Mouse (Mus musculus) hindbrain, embryonic 14.5 days (tissue): ENCODE data around the gene Pdia3. TPM values are rescaled to one million over a fixed set of nuclear protein-coding genes. Genes with fewer than 3 reads are reported as not detected.

Experiments used
- ATAC-seq: fragments of 200-750 bp; cut with Nextera tagmentation; 2 replicates; pipeline ENCODE4 v1.8.0; 2017; ENCODE audit warnings: moderate number of reproducible peaks, mild to moderate bottlenecking, moderate TSS enrichment, moderate library complexity; ENCODE audit not compliant: low FRiP score
- DNase-seq: peaks from one replicate; pipeline ENCODE4 v3.0.0-alpha.2; 2015; ENCODE audit warnings: low spot score
- H3K27ac ChIP-seq: fragments of 300-500 bp; sonication (generic); 2 replicates; pipeline ENCODE4 v1.5.1; 2014; ENCODE audit warnings: mild to moderate bottlenecking, moderate library complexity
- H3K27me3 ChIP-seq: fragments of 300-500 bp; sonication (generic); 2 replicates; pipeline ENCODE4 v1.6.1; 2014; ENCODE audit warnings: mild to moderate bottlenecking, low read length, mixed read lengths; ENCODE audit not compliant: control insufficient read depth, insufficient read depth
- H3K36me3 ChIP-seq: fragments of 300-500 bp; sonication (generic); replicated peaks from 2 replicates; pipeline ENCODE4 v1.6.1; 2014; ENCODE audit not compliant: control insufficient read depth, insufficient read depth
- H3K4me1 ChIP-seq: fragments of 300-500 bp; sonication (generic); replicated peaks from 2 replicates; pipeline ENCODE4 v1.6.1; 2014; ENCODE audit warnings: antibody characterized with exemption, low read length, mixed read lengths; ENCODE audit not compliant: control insufficient read depth, insufficient read depth
- H3K4me2 ChIP-seq: fragments of 300-500 bp; sonication (generic); replicated peaks from 2 replicates; pipeline ENCODE4 v1.6.1; 2014; ENCODE audit warnings: mild to moderate bottlenecking, moderate library complexity
- H3K4me3 ChIP-seq: fragments of 300-500 bp; sonication (generic); replicated peaks from 2 replicates; pipeline ENCODE4 v1.5.1; 2014; ENCODE audit warnings: mild to moderate bottlenecking, low read length
- H3K9ac ChIP-seq: fragments of 300-500 bp; sonication (generic); 2 replicates; pipeline ENCODE4 v1.6.1; 2014
- H3K9me3 ChIP-seq: fragments of 300-500 bp; sonication (generic); 2 replicates; pipeline ENCODE4 v1.6.1; 2016; ENCODE audit warnings: low read length; ENCODE audit not compliant: control insufficient read depth
- WGBS: fragments of 180-500 bp; shearing (Covaris S2); extraction: QIAGEN DNeasy Blood & Tissue Kit; methylation state at CpG from one replicate; pipeline ENCODE4 v1.1.7; 2014; 5-methylcytosine and 5-hydroxymethylcytosine counted together
- polyA plus RNA-seq: library from polyadenylated mRNA; unstranded; fragments of >200 nt; fragmentation: Nextera tagmentation; extraction: Ambion mirVana; gene quantifications from 2 replicates; pipeline ENCODE4 v1.2.1, GENCODE M21; 2014

Gene Pdia3
- polyA plus RNA-seq, 1 experiment from 2014 or later: 268 TPM

DNA sequence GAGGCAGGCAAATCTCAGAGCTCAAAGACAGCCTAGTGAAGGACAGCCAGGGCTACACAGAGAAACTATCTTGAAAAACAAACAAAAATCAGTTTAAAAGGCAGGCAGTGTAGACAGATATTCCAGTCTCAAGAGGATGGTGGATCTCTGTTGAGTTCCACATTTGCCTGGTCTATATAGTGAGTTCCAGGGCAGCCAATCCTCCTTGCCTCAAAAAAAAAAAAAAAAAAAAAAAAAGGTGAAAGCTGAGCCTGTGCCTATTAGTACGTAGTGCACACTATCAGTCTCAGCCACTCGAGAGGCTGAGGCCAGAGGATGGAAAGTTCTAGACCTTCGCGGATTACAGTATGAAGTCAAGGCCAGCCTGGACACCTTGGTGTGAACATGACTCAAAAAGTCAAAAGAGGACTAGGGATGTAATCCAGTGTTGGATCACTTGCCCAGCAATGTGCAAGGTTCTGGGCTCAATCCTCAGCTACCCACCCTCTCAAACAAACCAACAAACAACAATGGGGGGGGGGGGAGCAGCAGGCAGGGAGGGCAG is 660 bp upstream of the Pdia3 start:
- H3K4me3 ChIP-seq: peak overlapping the region; percentile 99
- no peaks in the 10 kb centered on the region for H3K27me3 ChIP-seq
- no peak for ATAC-seq
- DNase-seq: peak; percentile 49
- H3K36me3 ChIP-seq: peaks cover 12% of the 10 kb centered on the region
- peak overlapping the region; percentile 99 for H3K9ac ChIP-seq
- no peaks in the 10 kb centered on the region for H3K9me3 ChIP-seq
- peak overlapping the region; percentile 62 for H3K4me2 ChIP-seq
- peaks cover 26% of the 10 kb centered on the region for H3K4me1 ChIP-seq
- H3K27ac ChIP-seq: peak overlapping the region; percentile 98
- WGBS: 14% methylated on average over 4 of the region's 4 CpGs

GRCm38 (mm10) chr2:121414139-121414685 is 637 bp downstream of the Pdia3 start:
- peaks cover 26% of the 10 kb centered on the region for H3K4me1 ChIP-seq
- peak; percentile 27 for DNase-seq

GRCm38 (mm10) chr2:121415103-121415502 is 1.5 kb downstream of the Pdia3 start:
- peak overlapping the region; percentile 62 for H3K4me2 ChIP-seq
- H3K9ac ChIP-seq: peak overlapping the region; percentile 99
- no peaks in the 10 kb centered on the region for H3K9me3 ChIP-seq
- peaks cover 26% of the 10 kb centered on the region for H3K4me1 ChIP-seq
- H3K36me3 ChIP-seq: peaks cover 26% of the 10 kb centered on the region
- H3K4me3 ChIP-seq: peak overlapping the region; percentile 99
- no peak for DNase-seq
- no peak for ATAC-seq
- no peak overlapping the region for H3K27ac ChIP-seq
- WGBS: 63% methylated on average over 3 of the region's 3 CpGs
- H3K27me3 ChIP-seq: no peaks in the 10 kb centered on the region

More at GRCm38 (mm10) chr2:121414139-121414685, 637 bp downstream of the Pdia3 start:
- Histone ChIP-seq H3K27ac (peak overlapping the region; percentile 98), H3K9me3 (no peaks in the 10 kb centered on the region), H3K4me2 (peak overlapping the region; percentile 62), H3K9ac (peak overlapping the region; percentile 99), H3K27me3 (no peaks in the 10 kb centered on the region), H3K36me3 (peaks cover 23% of the 10 kb centered on the region), H3K4me3 (peak overlapping the region; percentile 99)
- ATAC-seq: peak; percentile 46
- WGBS: under 1% methylated on average over 32 of the region's 32 CpGs

DNA sequence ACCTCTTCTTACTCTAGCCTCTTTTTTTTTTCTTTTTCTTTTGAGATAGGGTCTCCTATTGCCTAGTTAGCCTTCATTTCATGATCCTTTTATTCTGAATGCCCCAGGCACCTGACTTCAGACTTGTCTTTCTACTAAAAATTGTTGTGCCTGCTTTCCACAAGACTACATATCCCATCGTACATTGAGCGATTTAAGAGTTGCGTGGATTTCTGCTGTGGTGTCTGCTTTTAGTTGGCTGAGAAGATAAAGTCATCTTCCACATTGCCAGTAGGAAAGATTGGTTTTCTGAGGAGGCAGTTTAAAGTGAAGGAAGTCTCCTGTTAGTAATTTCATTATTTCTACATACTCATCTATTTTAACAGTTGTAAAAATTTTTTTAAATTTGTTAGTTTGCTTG is 2.0 kb downstream of the Pdia3 start:
- H3K27ac ChIP-seq: no peak overlapping the region
- H3K4me1 ChIP-seq: peaks cover 26% of the 10 kb centered on the region
- WGBS: 90% methylated on average over 3 of the region's 3 CpGs
- peak overlapping the region; percentile 99 for H3K4me3 ChIP-seq
- H3K36me3 ChIP-seq: peaks cover 26% of the 10 kb centered on the region
- ATAC-seq: no peak
- DNase-seq: no peak
- H3K27me3 ChIP-seq: no peaks in the 10 kb centered on the region
- peak overlapping the region; percentile 99 for H3K9ac ChIP-seq
- peak overlapping the region; percentile 62 for H3K4me2 ChIP-seq
- no peaks in the 10 kb centered on the region for H3K9me3 ChIP-seq

DNA sequence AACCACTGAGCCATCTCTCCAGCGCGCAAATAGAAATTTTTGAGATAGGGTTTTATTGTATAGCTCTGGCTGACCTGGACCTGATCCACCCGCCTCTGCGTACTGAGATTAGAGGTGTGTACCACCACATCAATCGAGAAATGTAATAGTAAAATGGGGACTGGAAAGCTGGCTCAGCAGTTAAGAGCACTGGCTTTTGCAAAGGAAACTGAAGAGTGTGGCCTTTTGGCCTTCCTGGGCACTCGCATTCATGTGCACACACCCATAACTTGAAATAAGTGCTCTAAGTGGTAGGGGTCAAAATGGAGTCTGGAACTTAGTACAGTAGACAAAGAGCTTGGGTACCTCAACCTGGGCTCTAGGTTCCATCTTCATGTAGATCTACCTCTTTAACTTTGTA is 2.8 kb downstream of the Pdia3 start:
- DNase-seq (no peak), ATAC-seq (no peak)
- Histone ChIP-seq H3K4me1 (peaks cover 26% of the 10 kb centered on the region), H3K4me2 (peak overlapping the region; percentile 62; the same call in 1 of the 2 replicates), H3K4me3 (no peak overlapping the region), H3K27ac (no peak overlapping the region), H3K36me3 (peaks cover 31% of the 10 kb centered on the region), H3K27me3 (no peaks in the 10 kb centered on the region), H3K9me3 (no peaks in the 10 kb centered on the region), H3K9ac (no peak overlapping the region)
- WGBS: 92% methylated on average over 6 of the region's 6 CpGs

- Histone ChIP-seq H3K4me2 (no peak overlapping the region), H3K36me3 (peaks cover 51% of the 10 kb centered on the region), H3K27ac (no peak overlapping the region), H3K9ac (no peak overlapping the region), H3K27me3 (no peaks in the 10 kb centered on the region), H3K9me3 (no peaks in the 10 kb centered on the region), H3K4me1 (peaks cover 21% of the 10 kb centered on the region), H3K4me3 (no peak overlapping the region)
- WGBS: 89% methylated on average over 3 of the region's 3 CpGs
- DNase-seq (no peak), ATAC-seq (no peak)
Measured at GRCm38 (mm10) chr2:121418476-121418875, 4.9 kb downstream of the Pdia3 start.

DNA sequence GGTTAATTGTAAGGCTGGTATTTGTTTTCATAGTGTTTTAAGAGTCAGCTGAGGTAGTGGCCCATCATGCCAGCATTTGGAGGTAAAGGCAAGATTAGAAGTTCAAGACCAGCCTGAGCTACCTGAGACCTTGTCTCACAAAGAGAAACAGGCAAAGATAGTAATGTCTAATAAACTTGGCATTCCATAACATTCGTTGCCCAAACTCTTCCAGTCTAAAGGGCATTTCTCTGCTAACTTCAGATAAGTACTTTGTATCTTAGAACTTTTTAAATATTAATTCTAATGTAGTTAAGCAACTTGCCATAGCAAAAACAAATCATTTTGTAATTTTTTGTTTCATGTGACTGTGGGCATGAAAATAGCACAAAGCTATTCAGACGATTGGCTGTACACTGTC is 9.6 kb downstream of the Pdia3 start:
- ATAC-seq (no peak), DNase-seq (no peak)
- Histone ChIP-seq H3K27me3 (no peaks in the 10 kb centered on the region), H3K9ac (no peak overlapping the region), H3K4me2 (no peak overlapping the region), H3K27ac (no peak overlapping the region), H3K4me3 (no peak overlapping the region), H3K9me3 (no peaks in the 10 kb centered on the region), H3K36me3 (peaks cover 82% of the 10 kb centered on the region), H3K4me1 (no peaks in the 10 kb centered on the region)
- WGBS: 92% methylated on average over 2 of the region's 2 CpGs

DNA sequence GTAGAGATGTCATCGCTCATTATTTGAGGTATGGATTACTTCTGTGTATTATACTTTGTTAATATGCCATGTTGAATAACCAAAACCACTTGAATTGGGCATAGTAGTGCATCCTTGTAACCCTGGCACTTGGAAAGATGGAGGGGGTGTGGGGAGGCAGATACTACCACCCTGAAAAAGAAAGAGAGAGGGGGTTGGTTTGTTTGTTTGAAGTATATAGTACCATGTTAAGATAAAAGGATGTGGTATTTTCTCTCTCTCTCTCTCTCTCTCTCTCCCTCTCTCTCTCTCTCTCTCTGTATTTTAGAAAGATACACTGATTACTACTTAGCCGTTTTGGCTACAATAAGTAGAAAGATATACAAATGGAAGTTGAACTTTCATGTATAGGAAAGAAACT is 12.3 kb downstream of the Pdia3 start:
- ATAC-seq (no peak), DNase-seq (no peak)
- Histone ChIP-seq H3K9me3 (no peaks in the 10 kb centered on the region), H3K27ac (no peak overlapping the region), H3K36me3 (peaks cover 98% of the 10 kb centered on the region), H3K4me2 (no peak overlapping the region), H3K9ac (no peak overlapping the region), H3K27me3 (no peaks in the 10 kb centered on the region), H3K4me1 (no peaks in the 10 kb centered on the region), H3K4me3 (no peak overlapping the region)
- WGBS: 100% methylated on average over 2 of the region's 2 CpGs

DNA sequence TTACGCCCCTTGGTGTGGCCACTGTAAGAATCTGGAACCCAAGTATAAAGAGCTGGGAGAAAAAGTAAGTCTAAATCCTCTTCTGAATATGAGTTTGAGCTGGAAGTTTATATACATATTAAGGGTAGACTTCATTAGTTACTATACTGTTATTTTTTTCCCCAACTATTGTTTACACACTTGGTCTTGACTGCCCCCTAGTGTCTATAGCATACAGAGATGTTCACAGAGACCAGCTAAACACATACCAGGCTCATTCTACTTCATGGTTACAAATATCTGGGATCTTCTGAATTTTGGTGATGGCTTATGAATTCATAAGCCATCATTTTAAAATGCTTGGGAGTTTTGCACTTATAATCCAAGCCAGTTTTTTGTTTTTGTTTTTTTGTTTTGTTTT is 21.3 kb downstream of the Pdia3 start:
- Histone ChIP-seq H3K4me1 (no peaks in the 10 kb centered on the region), H3K36me3 (peaks cover 99% of the 10 kb centered on the region), H3K9ac (no peak overlapping the region), H3K9me3 (no peaks in the 10 kb centered on the region), H3K4me3 (no peak overlapping the region), H3K27ac (no peak overlapping the region), H3K27me3 (no peaks in the 10 kb centered on the region), H3K4me2 (no peak overlapping the region)
- DNase-seq (peak; percentile 51), ATAC-seq (no peak)
- WGBS: 94% methylated on average over 1 of the region's 1 CpGs
